18 mouse cellular contexts compared by ENCODE assay signal in the genomic region with DNA sequence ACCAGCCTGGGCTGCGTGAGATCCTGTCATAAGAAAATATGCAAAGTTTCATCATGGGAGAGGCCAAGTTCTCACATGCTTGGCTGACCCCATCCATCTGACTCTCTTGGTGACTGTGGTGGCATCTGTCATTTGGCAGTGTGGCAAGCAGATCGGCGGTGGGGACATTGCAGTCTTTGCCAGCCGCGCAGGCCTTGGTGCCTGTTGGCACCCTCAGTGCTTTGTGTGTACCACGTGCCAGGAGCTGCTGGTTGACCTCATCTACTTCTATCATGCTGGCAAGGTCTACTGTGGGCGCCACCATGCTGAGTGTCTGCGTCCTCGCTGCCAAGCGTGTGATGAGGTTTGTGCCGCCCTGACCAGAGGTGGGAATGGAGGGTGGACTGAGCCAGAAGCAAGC. TPM values are rescaled to one million over a fixed set of nuclear protein-coding genes. Genes with fewer than 3 reads are reported as not detected.
DNase-seq lines count a peak whose midpoint lies in the region; ATAC-seq and TF ChIP-seq lines count a peak whose summit lies in the region.
"Had no signal": no experiment of that assay in that cellular context is flagged by ENCODE, and none has a peak within 500 bp of the region (broad histone marks: within the 10 kb centered on the region; RNA-seq: fewer than 3 reads in every experiment).

No protein-coding gene starts in this region.

- H3K9ac ChIP-seq in heart, adult 2 months (ENCODE audit: low read depth, low read length) = no peak overlapping the region
- H3K9ac ChIP-seq in kidney, embryonic 15.5 days = no peak overlapping the region
- H3K9ac ChIP-seq: embryonic facial prominence, embryonic 13.5 days; forebrain, embryonic 13.5 days; limb, embryonic 13.5 days; midbrain, embryonic 15.5 days had no signal

- 66% methylated on average over 11 of the region's 11 CpGs for WGBS in heart, adult 2 months
- WGBS in kidney, embryonic 15.5 days = 90% methylated on average over 11 of the region's 11 CpGs

- H3K79me2 ChIP-seq in heart, adult 2 months (replicated peaks; ENCODE audit: control insufficient read depth, insufficient read depth, low read length) = no peaks in the 10 kb centered on the region

- ATAC-seq in kidney, embryonic 15.5 days (replicated peaks; ENCODE audit: low FRiP score) = no peak
- ATAC-seq: forebrain, embryonic 13.5 days; intestine, embryonic 16.5 days; midbrain, embryonic 15.5 days had no signal

- H3K4me3 ChIP-seq in heart, adult 2 months = no peak overlapping the region
- no peak overlapping the region for H3K4me3 ChIP-seq in kidney, embryonic 15.5 days (replicated peaks)
- H3K4me3 ChIP-seq: embryonic facial prominence, embryonic 13.5 days; forebrain, embryonic 13.5 days; limb, embryonic 13.5 days; midbrain, embryonic 15.5 days had no signal

- intact Hi-C loops in heart, adult 2 months (cut with DNase I) = no loop called here
- intact Hi-C loops in heart, postnatal 25 days (cut with DNase I) = no loop called here

- no peak for TF ChIP-seq CTCF in heart, adult 2 months (IDR thresholded peaks at IDR 0.05)

- H3K36me3 ChIP-seq in heart, adult 2 months (ENCODE audit: control insufficient read depth, insufficient read depth, low read length) = peaks cover 25% of the 10 kb centered on the region
- peaks cover 46% of the 10 kb centered on the region for H3K36me3 ChIP-seq in kidney, embryonic 15.5 days
- H3K36me3 ChIP-seq: midbrain, embryonic 15.5 days had no signal

- H3K4me2 ChIP-seq in kidney, embryonic 15.5 days = no peak overlapping the region
- H3K4me2 ChIP-seq: embryonic facial prominence, embryonic 13.5 days; forebrain, embryonic 13.5 days; limb, embryonic 13.5 days; midbrain, embryonic 15.5 days had no signal

- no peaks in the 10 kb centered on the region for H3K27me3 ChIP-seq in heart, adult 2 months (ENCODE audit: control insufficient read depth, insufficient read depth, low read length)
- H3K27me3 ChIP-seq in kidney, embryonic 15.5 days = no peaks in the 10 kb centered on the region
- H3K27me3 ChIP-seq: embryonic facial prominence, embryonic 13.5 days; forebrain, embryonic 13.5 days; limb, embryonic 13.5 days; midbrain, embryonic 15.5 days had no signal

- H3K4me1 ChIP-seq in heart, adult 2 months (ENCODE audit: control insufficient read depth, insufficient read depth, low read length) = peaks cover 8% of the 10 kb centered on the region
- no peaks in the 10 kb centered on the region for H3K4me1 ChIP-seq in kidney, embryonic 15.5 days
- H3K4me1 ChIP-seq: embryonic facial prominence, embryonic 13.5 days; forebrain, embryonic 13.5 days; limb, embryonic 13.5 days; midbrain, embryonic 15.5 days had no signal

- H3K9me3 ChIP-seq in kidney, embryonic 15.5 days (replicated peaks) = no peaks in the 10 kb centered on the region
- H3K9me3 ChIP-seq: embryonic facial prominence, embryonic 13.5 days; forebrain, embryonic 13.5 days; limb, embryonic 13.5 days; midbrain, embryonic 15.5 days had no signal

- 0 out of 2 replicates have a peak, but pooled peaks have one; percentile 25 for TF ChIP-seq POLR2A in heart, adult 2 months (IDR thresholded peaks at IDR 0.05; ENCODE audit: insufficient read depth, low read depth, low read length)

- H3K27ac ChIP-seq in heart, adult 2 months = peak overlapping the region; percentile 82
- H3K27ac ChIP-seq in kidney, embryonic 15.5 days = no peak overlapping the region
- H3K27ac ChIP-seq: embryonic facial prominence, embryonic 13.5 days; forebrain, embryonic 13.5 days; limb, embryonic 13.5 days; macrophage; midbrain, embryonic 15.5 days had no signal

- peak; percentile 74; the same call in 1 of the 2 replicates for TF ChIP-seq EP300 in heart, adult 2 months (IDR thresholded peaks at IDR 0.05; ENCODE audit: insufficient read depth, low read depth, low read length)

- DNase-seq in heart, adult 2 months = peak in 1 of 2 experiments; percentile 73
- DNase-seq in heart, postnatal 25 days (ENCODE audit: low spot score) = no peak
- DNase-seq in adrenal gland, postnatal 25 days = peak; percentile 36
- DNase-seq in brain, adult 2 months (ENCODE audit: low read depth, low spot score) = peak; percentile 90
- DNase-seq in cerebellum, postnatal 10 days = peak; percentile 89 to 94
- DNase-seq in thymus, postnatal 14 days = no peak
- DNase-seq: kidney, postnatal 14 days; lung, adult 2 months; right cerebral cortex, postnatal 25 days; thymus, adult 18-20 months had no signal

RNA-seq across cellular contexts. Expression of a gene that starts 6.4 kb away (rescaled TPM):
- 10 to 100 TPM; 40.3 to 56.3 TPM for total RNA-seq in heart, adult 2 months (2021)
- 118 and 159 TPM in 2 replicates for polyA plus RNA-seq in heart, adult 2 months (2012; rRNA removed)
- total RNA-seq in heart, postnatal 25 days (2021) = 10 to 100 TPM; 41.6 to 54.1 TPM
- total RNA-seq in adrenal gland, postnatal 25 days (2021) = 62.4 and 70.9 TPM in 2 replicates
- 156 and 168 TPM in 2 replicates for polyA plus RNA-seq in kidney, embryonic 15.5 days (2015; fragmentation: Nextera tagmentation; extraction: Ambion mirVana)

RNA-seq across cellular contexts. Expression of a gene that starts 7.7 kb away (rescaled TPM):
- total RNA-seq in heart, adult 2 months (2021) = 10 to 100 TPM; 16.8 to 25.2 TPM
- 21.5 and 27.8 TPM in 2 replicates for polyA plus RNA-seq in heart, adult 2 months (2012; rRNA removed)
- total RNA-seq in heart, postnatal 25 days (2021) = 10 to 100 TPM; 16.5 to 19.9 TPM
- total RNA-seq in adrenal gland, postnatal 25 days (2021) = 17.9 and 20.0 TPM in 2 replicates
- polyA plus RNA-seq in kidney, embryonic 15.5 days (2015; fragmentation: Nextera tagmentation; extraction: Ambion mirVana) = 10.9 and 13.2 TPM in 2 replicates

RNA-seq across cellular contexts. Expression of a gene that starts 16.3 kb away (rescaled TPM):
- total RNA-seq in heart, adult 2 months (2021) = 10 to 100 TPM; 23.1 to 32.5 TPM
- 37.5 and 44.5 TPM in 2 replicates for polyA plus RNA-seq in heart, adult 2 months (2012; rRNA removed)
- 10 to 100 TPM; 24.1 to 26.0 TPM for total RNA-seq in heart, postnatal 25 days (2021)
- 0.52 and 0.86 TPM in 2 replicates for total RNA-seq in adrenal gland, postnatal 25 days (2021)
- 0.58 and 0.68 TPM in 2 replicates for polyA plus RNA-seq in kidney, embryonic 15.5 days (2015; fragmentation: Nextera tagmentation; extraction: Ambion mirVana)
- polyA plus RNA-seq: embryonic facial prominence, embryonic 13.5 days; neural tube, embryonic 11.5 days had no signal

RNA-seq across cellular contexts. Expression of a gene that starts 26.5 kb away (rescaled TPM):
- total RNA-seq in heart, adult 2 months (2021) = 1 to 10 TPM; 2.6 to 4.2 TPM
- 3.4 and 3.8 TPM in 2 replicates for polyA plus RNA-seq in heart, adult 2 months (2012; rRNA removed)
- 1 to 10 TPM; 1.7 to 2.4 TPM for total RNA-seq in heart, postnatal 25 days (2021)
- 28.5 and 34.6 TPM in 2 replicates for total RNA-seq in adrenal gland, postnatal 25 days (2021)
- polyA plus RNA-seq in kidney, embryonic 15.5 days (2015; fragmentation: Nextera tagmentation; extraction: Ambion mirVana) = 2.2 and 5.5 TPM in 2 replicates

RNA-seq across cellular contexts. Expression of a gene that starts 32.1 kb away (rescaled TPM):
- total RNA-seq in heart, adult 2 months (2021) = 10 to 100 TPM; 18.0 to 19.3 TPM
- 7.1 and 11.4 TPM in 2 replicates for polyA plus RNA-seq in heart, adult 2 months (2012; rRNA removed)
- 10 to 100 TPM; 19.5 to 21.3 TPM for total RNA-seq in heart, postnatal 25 days (2021)
- 50.4 and 54.9 TPM in 2 replicates for total RNA-seq in adrenal gland, postnatal 25 days (2021)
- 40.3 and 42.5 TPM in 2 replicates for polyA plus RNA-seq in kidney, embryonic 15.5 days (2015; fragmentation: Nextera tagmentation; extraction: Ambion mirVana)

Comparison
In these comparisons a context has a peak if more than half of its experiments do, and no peak if none do; other contexts are left out.
1. DNase-seq: peak in adrenal gland, postnatal 25 days (single experiment), brain, adult 2 months (single experiment) and cerebellum, postnatal 10 days (2 of 2); none in heart, postnatal 25 days (single experiment) and thymus, postnatal 14 days (single experiment).
2. RNA of a gene that starts 16.3 kb away (total RNA-seq): 23.1 to 32.5 TPM in heart, adult 2 months and 24.1 to 26.0 TPM in heart, postnatal 25 days; 0.52 to 0.86 TPM in adrenal gland, postnatal 25 days; every median in the first group is over 10 times any median in the second.